Mouse (Mus musculus) 416B (cell line): Measurements from ENCODE around the gene Nyap1.

Source experiments
- DNase-seq: peaks from one replicate; pipeline ENCODE4 v3.0.0; 2011; ENCODE audit warnings: low read depth

Gene Nyap1

DNA sequence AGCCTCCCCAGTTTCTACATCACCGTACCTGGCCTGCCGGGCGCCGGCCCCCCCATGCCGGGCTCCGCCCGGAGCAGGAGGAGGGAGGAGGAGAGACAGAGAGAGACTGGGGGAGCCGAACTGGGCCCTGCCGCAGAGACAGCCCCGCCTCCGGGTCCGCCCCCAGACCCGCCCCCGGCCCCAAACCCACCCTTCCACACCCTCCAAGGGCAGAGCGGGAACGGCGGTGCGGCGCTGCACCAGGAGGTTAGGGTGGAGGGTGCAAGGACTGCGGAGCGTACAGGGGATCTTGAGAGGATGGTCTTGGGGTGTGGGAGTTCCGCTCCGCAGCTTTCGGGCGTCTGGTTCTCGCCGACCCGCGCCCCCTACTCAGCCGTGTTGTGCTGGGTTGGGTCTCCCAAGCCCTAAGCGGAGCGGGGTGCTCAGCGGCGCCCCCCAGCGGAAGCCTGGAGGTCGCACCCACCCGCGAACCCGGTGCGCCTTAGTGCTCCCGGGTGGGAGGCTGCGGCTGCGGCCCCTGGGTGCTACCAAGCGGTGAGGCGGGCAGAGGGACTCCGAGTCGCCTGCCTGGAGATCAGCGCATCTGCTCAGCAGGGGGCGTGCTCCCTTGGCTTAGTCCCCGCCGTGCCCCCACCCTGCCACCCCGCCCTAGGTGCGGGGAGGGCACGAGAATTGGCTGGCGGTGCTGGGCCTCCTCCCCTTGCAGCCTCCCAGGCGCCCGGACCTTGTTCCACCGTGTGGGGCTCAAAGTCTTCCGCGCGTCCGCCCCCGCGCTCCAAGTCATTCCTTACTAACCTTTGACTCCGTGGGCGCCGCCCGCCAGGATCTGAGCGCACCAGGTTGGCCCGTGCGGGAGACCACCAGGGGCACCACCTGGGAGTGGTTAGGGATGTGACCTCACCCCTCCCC lies at the start of gene Nyap1:
Nyap1 (minus strand) TSS at position 585 of the 909 bp plus-strand sequence.
- peak; percentile 71 for DNase-seq

DNA sequence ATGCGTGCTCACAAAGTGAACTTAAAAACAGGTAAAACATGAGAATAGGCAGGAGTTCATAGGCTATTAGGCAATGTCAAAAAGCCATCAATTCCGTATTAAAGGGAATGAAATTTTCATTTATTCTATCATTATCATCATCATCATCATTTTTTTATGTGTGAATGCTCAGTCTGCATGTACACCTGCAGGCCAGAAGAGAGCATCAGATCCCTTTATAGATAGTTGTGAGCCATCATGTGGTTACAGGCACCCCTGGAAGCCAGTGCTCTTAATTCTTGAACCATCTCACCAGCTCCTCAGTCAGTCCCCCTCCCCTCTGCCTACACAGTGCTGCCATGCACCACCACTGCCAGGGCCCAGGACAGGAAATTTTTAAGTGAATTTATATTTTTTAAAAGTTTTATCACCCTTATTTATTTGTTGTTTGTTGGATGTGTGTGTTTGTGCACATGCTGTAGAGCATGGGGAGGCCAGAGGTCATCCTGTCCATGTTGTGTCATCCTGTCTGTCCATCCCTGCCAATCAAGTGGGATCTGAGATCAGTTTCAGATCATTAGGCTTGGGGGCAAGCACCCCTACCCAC lies 47.6 kb upstream of the Nyap1 start:
- DNase-seq = no peak

DNA sequence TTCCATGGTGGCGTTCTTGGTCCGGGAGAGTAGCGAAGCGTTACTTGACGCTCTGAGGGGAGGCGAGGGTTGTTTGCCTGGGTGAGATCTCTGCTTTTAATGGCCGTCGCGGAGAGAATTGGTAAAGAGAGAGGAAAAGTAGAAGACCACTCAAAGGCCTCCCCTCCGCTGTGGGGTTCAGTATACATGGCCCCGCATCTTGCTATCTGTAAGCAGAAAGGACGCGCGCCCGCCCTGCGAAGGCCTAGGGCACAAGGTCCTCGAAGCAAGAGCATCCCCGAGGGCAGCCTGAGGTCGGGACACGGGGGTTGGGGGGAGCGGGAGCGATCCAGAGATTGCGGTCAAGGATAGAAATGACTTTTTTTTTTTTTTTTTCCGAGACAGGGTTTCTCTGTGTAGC lies 46.8 kb upstream of the Nyap1 start:
- no peak for DNase-seq

DNA sequence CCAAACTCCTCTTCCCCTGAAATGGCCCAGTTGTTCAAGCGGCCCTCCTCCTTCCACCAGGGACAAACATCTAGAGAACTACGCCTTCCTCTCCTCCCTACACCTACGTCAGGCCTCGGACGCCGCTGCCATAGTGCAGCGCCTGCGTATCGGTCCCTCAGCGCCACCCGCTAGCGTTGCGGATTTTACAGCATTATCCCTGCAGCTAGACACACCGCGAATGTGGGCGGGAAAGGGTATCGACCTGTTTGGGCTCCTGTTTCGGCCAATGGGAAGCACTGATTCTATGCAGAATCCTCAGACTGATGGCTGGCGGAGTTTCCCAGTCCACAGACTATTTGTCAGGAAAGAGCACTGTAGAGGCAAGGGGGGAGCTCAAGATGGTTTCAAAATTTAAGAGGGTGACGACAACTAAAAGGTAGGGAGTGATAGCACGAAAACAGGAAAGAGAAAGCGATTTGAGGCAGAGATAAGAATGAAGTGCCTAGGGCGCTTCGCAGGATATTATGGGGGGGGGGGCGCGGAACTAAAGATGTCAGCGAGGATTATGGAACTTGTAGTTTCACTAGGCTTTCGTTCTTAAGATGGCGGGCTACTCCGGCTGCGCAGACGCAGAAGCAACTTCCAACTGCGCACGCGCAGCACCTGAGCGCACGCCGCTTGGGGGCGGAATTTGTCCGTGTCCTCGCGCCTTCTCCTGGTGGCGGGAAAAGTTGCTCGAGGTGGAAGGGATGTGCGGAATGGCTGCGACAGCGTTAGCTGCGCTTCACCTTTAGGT lies 45.9 kb upstream of the Nyap1 start, which contains the start of the genes Mepce and Zcwpw1:
Mepce (minus strand) TSS at position 505 of the 778 bp plus-strand sequence.
Zcwpw1 (plus strand) TSS at position 648 of the 778 bp plus-strand sequence.
- peak; percentile 98 for DNase-seq

DNA sequence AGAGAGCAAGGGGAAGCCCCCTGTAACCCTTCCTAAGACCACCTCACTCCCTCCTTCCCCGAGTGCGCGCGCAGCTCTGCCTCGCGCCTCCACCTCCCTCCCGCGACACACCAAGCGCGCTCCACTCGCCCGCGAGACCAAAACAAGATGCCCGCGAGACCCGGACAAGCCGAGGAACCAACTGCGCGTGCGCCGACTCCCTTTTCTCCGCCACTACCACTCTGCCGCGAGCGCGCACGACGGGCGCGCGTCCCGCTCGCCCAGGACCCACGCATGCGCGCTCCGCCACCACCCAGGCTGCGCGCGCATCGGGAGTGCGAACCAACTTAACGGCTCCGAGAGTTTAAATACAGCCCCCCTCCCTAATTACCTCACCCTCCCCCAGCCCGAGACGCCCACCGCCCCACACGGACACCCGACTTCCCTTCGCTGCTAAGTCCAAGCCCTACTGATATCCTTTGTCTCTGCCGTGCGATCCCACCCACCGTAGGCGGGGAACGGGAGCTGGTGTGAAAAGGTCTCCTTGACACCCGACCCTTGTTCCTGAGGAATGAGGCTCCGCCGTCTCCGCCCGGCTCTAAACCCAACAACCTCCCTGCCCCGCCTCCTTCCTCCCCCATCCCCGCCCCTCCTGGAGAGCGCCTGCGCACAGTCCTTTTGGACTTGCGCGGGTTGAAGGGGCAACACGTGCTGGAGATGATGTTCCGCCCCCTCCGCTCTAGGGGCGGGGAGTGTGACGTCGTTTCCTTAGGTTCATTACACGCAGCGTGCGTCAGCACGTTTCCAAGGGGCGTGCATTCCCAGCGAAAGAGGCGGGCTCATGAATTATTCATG lies 44.9 kb upstream of the Nyap1 start:
- peak; percentile 100 for DNase-seq

DNA sequence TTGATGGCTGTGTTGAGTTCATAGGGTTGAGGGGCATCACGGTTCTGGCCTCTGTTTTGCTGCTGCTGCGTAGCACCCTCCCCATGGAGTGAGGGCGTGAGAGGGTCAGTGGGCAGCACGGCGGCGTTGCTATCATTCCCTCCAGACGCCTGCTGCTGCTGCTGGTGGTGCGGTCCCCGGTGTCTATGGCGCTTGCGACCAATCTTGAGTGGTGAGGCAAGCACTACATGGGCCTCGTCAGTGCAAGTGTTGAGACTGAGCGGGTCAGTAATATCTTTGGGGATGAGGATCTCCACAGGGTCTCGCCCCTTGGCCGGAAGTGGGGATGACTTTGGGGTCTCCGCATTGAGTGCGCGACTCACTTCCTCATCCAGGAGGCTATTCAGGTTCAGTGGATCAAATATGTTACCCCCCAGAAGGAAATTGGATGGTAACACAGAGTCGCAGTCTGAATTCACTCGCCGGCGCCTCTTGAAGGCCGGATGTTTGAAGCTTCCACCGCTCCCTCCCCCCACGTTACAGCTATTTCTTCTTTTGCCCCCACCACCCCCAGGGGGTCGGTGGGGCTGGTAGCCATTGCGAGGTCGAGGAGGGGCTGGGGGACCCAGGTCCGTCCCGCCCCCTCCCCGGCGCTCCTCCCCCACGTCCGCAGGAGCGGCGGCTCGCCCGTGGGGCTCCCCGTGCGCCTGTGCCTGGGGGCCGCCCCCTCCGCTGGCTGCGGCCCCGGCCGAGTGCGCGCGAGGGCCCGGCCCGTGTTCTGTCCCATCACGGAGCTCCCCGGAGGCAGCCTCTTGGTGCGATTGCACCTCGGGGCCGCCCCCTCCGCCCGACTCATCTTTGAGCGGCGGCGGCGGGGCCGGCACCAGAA lies 44.0 kb upstream of the Nyap1 start:
- peak; percentile 42 for DNase-seq

DNA sequence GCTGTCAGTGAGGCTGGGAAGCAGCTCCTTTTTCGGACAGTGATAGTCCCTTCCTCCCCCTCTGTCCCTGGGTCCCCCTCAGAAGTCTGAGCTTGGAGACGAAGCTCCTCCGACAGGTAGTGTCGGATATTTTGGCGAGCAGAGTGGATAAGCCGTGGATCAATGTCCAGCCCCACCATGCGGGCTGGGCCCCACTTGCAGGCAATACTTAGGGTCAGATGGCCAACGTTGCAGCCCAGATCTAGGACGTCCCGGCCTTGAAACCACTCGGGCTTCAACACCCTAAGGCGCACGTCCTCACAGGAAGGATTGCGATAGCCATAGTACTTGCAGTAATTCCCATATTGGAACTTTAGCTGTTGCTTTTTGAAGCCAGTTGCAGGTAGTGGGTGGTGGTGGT lies 43.1 kb upstream of the Nyap1 start:
- DNase-seq = no peak

DNA sequence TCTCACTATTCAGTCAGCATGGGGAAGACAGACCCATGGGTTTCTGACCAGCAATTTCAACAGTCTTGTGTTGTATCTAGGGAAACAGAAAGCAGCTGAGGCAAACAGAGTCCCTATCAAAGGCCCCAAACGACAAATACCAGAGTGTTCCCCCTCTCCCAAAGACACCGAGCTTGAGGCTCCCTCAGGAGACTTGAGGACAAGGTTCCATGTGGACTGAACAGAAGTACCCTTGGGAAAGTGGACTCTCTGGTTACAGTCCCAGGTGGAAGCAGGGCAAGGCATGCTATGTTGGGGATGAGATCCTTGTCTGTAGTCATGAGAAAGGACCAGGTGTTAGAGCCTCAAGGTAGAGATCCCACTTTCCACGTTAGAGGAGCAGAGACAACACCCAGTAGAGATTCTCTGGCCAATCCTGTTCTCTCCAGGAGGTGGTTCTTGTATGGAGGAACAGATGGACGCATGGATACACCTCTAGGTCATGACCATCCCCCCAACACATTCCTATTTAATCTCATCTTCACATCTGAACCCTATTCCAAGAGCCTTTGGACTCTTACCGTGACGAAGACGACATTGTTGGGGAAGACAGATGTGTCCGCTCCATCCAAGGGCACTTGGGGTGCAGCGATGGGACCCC lies 42.6 kb upstream of the Nyap1 start:
- no peak for DNase-seq

DNA sequence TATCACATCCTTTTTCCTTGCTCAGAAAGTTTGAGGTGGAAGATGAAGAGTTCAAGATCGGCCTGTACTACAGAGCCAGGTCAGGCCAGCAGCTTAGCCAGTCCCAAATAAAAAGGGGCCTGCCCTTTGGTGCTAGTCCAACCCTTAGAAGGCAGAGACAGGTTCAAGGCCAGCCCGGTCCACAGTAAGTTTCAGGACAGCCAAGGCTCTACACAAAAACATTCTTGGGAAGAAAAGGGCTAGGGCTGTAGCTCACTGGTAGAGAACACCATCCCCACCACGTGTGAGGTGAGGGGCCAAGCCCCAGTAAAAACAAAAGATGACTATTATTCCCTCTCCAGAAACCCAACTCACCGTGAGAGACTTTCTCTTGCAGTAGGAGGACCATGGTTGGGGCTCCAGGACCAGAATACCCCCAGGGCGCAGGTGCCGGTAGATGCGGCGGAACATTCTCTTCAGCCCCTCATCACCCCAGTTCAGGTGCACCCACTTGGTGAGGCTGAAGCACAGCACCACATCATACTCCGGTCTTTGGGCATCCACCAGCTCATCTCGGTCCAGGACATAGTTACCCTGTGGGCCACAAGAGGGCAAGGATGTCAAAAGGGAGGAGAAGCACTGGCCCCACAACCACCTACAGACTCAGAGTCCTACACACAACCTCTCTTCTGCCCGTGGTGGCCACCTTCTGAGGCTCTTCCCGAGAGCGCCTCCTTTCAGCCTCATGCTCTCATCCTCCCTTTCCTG lies 41.5 kb upstream of the Nyap1 start:
- DNase-seq = no peak

DNA sequence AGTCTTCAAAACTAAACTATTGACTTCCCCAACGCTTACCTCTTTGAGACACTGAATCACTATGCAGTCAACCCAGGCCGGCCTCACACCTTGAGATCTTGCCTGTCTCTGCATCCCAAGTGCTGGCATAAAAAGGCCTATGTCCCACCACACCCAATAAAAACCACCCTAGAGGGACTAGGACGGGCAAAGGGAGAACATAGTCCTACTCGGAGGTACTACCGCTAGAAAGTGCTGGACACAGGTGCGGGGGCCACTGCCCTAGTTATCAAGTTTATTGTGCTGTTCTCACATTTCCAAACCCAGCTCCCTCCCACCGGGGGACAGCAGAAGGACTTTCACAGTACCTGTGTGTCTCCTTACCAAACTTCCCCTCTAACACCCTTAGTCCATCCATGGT lies 40.3 kb upstream of the Nyap1 start:
- DNase-seq = no peak

DNA sequence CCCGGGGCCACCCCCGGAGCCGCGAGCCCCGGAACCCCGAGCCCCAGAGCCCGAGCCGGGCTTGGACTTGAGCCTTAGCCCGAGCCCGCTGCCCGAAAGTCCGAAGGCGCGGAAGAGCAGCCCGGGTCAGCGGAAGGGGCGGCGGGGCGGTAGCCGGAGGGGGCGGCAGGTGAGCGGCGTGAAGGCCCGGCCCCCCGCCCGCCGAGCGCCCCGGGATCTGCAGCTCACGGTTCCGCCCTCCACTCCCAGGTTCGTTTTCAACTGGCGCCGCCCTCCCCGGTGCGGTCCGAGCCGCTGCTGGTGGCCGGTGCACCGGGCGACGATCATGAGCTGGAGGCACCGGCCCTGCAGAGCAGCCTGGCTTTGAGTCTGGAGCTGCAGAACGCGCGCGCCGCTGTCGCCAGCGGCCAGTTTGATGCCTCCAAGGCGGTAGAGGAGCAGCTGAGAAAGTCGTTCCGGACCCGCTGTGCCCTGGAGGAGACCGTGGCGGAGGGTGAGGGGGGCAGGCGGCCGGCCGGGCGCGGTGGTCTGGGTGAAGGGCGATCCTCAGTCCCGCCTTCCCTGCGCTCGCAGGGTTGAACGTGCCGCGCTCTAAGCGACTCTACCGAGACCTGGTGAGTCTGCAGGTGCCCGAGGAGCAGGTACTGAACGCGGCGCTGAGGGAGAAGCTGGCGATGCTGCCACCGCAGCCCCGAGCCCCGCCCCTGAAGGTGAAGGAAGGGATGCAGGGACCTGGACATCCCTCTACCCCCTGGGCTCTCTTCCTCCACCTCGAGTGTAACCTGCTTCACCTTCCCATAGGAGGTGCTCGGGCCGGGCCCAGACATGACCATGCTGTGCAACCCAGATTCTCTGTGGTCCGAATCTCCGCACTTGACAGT lies 37.9 kb upstream of the Nyap1 start:
- DNase-seq = peak; percentile 36

DNA sequence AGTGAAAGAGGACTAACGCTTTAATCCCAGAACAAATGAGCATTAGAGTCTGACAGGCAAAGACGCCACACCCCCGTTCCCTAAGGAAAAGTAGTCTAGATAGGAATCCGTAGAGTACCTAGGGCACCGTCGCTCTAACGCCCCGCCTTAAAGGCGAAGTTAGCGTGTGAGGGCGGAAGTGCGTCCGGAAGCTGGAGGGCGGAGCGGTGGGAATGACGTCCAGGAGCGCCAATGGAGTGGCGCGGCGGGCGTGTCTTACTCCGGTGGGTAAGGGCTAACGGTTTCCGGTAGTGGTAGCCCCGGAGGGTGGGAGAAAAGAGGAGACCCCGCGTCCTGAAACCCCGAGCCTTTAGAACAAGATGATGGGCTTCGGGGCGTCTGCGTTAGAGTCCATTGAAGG lies 37.2 kb upstream of the Nyap1 start, which contains the start of gene Ppp1r35:
Ppp1r35 (plus strand) TSS at position 215 of the 400 bp plus-strand sequence.
- DNase-seq = peak; percentile 96

DNA sequence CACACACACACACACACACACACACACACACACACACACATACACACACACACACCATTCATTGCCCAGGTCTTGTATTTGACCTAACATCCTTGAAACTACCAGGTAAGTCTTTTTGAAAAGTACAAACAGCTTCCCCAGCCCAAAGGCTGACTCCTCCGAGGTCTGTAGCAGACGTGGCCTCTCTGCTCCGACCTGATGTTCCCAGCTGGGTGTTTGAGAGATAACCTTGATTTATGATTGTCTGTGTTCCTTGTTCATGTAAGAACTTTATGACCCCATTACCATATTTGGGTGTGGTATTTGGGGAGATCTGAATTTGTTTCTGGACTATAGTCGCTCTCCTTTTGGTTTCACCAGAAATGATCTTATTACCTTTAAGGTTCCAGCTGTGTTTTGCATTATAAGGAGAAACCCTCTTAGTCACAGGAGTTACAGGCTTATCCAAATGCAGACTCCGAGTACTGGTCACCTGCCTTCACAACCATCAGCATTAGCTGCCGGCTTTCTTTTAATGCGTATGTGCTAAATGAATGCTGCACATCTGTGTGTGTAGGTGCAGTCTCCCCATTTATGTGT lies 35.9 kb upstream of the Nyap1 start:
- no peak for DNase-seq

DNA sequence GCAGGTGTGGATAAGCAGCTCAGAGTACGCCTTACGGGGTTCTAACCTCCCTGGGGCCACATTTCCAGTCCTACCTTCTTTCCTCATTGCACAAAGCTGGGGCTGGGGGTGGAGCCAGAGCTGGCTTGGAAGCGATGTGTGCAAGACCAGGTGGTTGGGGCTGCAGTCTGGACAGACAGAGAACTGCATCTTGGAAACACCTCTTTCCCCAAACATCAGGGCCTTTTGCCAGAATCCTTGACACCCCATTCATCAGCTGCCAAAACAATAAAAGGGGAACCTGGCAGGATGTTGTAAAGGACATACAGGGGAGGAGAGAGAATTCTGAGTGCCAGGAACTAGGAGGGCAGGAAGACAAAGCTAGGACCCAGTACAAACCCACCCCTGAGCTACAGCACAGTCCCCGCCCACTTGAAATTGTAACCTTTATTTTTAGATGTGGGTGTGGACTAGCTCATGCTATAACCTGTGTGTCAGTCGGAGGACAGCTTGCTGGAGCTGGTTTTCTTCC lies 35.1 kb upstream of the Nyap1 start:
- peak; percentile 72 for DNase-seq

DNA sequence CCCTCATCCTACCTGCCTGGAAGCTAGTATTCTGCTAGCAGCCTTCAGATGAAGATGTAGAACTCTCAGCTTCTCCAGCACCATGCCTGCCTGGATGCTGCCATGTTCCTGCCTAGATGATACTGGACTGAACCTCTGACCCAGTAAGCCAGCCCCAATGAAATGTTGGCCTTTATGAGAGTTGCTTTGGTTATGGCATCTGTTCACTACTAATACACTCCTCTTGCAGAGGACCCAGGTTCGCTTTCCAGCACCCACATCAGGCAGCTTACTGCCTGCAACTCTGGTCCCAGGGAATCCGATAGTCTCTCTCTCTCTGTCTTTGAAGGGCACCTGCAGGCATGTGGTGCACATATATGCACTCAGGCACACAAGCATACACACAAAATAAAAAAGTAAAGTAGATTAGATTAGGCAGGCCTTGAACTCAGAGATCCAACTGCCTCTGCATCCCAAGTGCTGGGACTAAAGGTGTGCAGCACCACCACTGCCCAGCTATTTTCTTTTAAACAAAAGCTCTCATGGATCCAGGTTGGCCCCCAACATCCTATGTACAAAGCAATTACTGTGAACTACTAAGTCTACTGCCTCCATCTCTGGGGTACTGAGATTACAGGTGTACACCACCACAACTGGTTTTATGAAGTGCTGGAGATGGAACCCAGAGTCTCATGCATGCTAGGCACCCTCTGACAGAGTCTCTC lies 34.3 kb upstream of the Nyap1 start:
- no peak for DNase-seq

DNA sequence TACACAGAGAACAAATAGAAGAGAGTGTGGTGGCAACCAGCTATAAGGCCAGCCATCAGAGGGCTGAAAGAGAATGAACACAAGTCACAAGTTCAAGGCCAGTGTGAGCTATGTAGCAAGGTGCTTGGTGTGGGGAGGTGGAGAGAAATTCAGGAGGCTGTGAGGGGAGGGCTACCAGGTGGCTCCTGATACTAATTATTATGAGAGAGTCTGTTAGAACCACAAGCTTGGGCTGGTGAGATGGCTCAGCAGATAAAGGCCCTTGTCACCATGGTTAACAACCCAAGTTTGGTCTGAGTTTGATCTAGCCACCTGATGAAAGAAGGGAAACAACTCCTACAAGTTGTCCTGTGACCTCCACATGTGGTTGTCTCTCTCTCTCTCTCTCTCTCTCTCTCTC lies 31.3 kb upstream of the Nyap1 start:
- DNase-seq = peak; percentile 73

DNA sequence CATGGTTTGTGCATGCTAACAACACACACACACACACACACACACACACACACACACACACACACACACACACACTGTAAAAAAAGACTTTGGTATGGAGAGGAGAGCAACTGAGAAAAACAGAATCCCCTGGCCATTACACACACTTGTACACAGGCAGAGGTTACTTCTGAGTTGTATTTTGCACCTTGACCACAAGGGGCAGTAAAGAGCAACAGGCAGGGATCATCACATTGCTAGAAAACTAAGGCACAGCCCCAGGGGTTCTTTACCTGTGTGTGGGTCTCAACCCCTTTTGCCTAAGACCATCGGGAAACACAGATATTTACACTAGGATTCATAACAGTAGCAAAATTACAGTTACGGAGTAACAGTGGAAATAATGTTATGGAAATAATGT lies 29.3 kb upstream of the Nyap1 start:
- DNase-seq = peak; percentile 70
